Mouse (Mus musculus) Muller cell, postnatal 12 days (primary cell): ENCODE data around the gene Padi4.

Source experiments
- DNase-seq: peaks from one replicate; pipeline ENCODE4 v3.0.0-alpha.2; 2015; ENCODE audit errors: inconsistent ontology term

Gene Padi4

DNA sequence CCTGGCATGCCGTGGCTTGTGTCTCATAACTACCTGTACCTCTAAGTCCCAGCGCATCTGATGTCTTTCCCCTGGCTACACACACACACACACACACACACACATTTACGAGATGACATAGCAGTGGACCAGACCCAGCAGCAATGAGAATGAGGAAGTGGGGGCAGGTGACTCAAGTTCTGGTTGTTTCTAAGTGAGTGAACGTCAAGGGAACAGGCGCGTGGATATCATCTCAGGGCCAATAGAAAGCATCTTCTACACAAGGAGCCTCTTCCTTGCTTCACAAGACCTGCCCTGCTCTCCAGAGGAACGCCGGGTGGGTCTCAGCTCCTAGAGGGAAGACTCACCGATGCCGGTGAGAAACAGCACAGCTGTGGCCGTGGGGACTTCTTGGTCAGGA is 33.4 kb downstream of the Padi4 start:
- DNase-seq: no peak

- no peak for DNase-seq
Observed at GRCm38 (mm10) chr4:140732871-140733270, 41.2 kb downstream of the Padi4 start.

DNA sequence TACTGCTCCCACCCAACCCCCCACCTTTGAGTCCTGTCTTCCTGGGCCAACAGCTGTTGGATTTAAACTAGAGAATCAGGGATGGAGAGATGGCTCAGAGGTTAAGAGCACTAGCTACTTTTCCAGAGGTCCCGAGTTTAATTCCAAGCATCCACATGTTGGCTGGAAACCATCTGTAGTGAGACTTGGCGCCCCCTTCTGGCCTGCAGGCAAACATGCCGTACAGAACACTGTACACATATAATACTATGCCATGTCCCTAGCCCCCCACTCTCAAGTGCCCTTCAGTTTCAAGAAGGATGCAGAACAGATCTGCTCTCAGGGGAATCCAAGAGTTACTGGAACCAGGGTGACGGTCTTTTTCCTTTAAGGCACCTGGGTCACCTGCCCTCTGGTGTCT is 42.4 kb downstream of the Padi4 start:
- DNase-seq: no peak

GRCm38 (mm10) chr4:140726907-140727306 is 47.1 kb downstream of the Padi4 start:
- DNase-seq: no peak

DNA sequence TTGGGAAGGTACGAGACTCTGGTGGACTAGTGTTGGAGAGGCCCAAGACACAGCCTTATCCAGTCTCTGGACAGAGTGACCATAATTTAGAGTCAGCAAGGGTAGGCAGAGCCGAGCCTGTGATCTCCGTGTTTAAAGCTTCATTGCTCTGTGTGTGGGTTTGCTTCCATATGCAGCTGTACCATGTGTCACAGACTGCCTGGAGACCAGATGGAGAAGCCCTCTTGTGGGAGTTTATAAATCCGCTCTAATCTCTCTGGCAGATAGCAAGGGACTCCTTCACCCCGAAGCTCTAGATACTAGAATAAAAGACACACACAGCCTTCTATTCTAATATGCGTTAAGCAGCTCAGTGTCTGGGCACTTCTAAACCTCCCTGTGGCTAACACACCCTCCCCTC is 49.3 kb downstream of the Padi4 start:
- DNase-seq: no peak

GRCm38 (mm10) chr4:140723801-140724200 is 50.2 kb downstream of the Padi4 start:
- peak; percentile 42 for DNase-seq

- DNase-seq: no peak
Observed at GRCm38 (mm10) chr4:140723192-140723591, 50.8 kb downstream of the Padi4 start.

DNA sequence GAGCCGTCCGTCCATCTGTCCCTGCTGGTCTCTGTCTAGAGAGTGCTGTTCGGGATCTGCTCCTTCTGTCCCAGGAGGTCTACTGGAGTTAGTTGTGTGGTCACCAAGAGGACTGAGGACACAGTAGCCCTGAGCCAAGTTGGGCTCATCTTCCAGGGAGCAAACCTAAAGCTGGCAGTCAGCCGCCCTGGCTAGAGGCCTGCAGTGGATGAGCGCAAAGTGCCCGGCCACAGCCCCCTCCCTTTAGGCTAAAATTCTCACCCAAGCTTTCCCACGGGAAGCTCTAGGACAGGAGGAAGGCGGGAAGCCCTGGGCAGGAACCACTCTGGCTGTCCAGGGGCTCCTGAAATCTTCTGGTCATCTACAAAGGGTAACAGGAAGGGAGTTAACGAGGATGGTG is 51.3 kb downstream of the Padi4 start:
- peak; percentile 18 for DNase-seq

- no peak for DNase-seq
Observed at GRCm38 (mm10) chr4:140721968-140722490, 52.0 kb downstream of the Padi4 start.

DNA sequence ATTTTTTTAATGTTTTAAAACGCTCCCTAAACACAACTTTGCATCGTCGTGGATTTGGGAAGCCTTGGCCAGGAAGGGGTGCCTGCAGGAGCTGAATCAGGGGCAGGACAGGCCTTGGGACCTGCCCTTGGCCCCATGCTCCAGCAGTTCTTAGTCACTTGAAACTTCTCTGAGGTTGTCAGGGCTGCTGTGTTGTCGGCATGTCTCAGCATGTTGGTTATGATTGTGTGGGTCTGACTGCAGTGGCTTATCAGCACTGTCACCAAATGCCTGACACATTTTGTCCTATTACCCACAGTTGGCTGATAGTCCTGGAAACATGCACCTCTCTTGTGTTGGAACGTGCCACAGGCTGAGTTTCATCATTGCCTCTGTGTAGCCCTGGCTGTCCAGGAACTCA is 53.9 kb downstream of the Padi4 start:
- no peak for DNase-seq

- DNase-seq: no peak
Observed at GRCm38 (mm10) chr4:140718436-140718835, 55.6 kb downstream of the Padi4 start.

- DNase-seq: no peak
Observed at GRCm38 (mm10) chr4:140716994-140717393, 57.0 kb downstream of the Padi4 start.

DNA sequence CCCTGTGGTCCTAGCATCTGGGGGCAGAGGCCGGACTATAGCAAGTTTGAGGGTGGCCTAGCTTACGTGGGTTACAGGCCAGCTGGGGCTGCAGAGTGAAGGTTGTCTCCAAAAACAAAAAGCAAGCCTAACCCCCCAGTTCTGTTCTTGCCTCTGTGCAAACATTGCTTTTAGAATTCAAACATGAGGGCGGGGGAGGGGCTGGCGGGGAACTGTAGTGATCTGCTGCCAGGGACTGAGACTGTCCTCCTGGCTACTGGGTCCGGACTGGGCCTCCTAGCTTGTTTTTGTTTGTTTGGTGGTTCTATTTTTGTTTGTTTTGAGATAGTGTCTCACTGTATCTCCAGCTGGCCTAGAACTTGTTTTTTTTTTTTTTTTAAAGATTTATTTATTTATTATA is 59.5 kb downstream of the Padi4 start:
- DNase-seq: no peak

GRCm38 (mm10) chr4:140713480-140714365 is 60.3 kb downstream of the Padi4 start:
- DNase-seq: peak; percentile 96

DNA sequence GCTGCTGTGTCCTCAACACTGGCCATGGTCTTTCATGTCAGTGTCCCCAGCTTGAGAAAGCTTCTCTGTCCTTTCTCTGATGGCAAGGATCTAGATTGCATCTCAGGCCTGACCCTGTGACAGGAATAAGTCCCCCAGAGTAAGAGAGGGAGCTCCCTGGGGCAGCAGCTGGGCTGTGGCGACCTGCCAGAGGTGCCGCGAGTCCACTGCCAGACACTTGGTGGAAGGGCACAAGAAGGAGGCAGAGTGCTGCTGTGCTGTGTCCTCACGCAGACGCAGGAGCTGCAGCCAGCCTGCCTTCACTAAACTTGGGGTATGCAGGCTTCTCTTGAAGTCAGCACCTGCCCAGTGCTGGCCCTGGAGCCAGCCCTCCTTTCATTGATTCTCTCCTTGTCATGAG is 62.7 kb downstream of the Padi4 start:
- peak; percentile 23 for DNase-seq

GRCm38 (mm10) chr4:140710781-140711180 is 63.3 kb downstream of the Padi4 start:
- DNase-seq: no peak

- no peak for DNase-seq
Observed at GRCm38 (mm10) chr4:140709617-140710016, 64.4 kb downstream of the Padi4 start.

- DNase-seq: no peak
Observed at GRCm38 (mm10) chr4:140709111-140709510, 64.9 kb downstream of the Padi4 start.

GRCm38 (mm10) chr4:140708297-140708927 is 65.6 kb downstream of the Padi4 start:
- no peak for DNase-seq

- DNase-seq: no peak
Observed at GRCm38 (mm10) chr4:140707615-140708014, 66.4 kb downstream of the Padi4 start.

- DNase-seq: no peak
Observed at GRCm38 (mm10) chr4:140704166-140704565, 69.9 kb downstream of the Padi4 start.

DNA sequence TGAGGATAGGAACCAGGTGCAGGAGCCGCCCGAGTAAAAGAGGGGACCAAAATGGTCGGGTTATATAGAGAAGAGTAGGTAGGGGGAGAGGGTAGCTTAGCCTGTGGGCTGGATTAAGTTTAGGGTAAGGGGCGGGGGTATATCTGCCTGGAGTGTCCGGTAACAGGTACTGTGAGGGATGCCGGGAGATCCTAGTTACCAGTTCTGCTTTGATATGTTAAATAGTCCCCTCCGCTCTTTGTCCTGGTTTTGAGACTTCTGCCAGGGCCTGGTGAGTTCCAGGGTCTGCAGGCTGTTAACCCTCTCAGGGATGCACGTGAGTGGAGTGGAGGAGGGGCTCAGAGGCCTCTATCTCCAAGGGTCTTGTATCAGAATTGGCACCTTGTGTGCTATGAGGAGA is 70.4 kb downstream of the Padi4 start:
- no peak for DNase-seq
